Mouse (Mus musculus) liver (tissue): ENCODE measurements around the gene Elovl5.

ENCODE experiments used
- DNase-seq: peaks from one replicate; pipeline ENCODE4 v3.0.0-alpha.2; 2020; ENCODE audit warnings: mixed read lengths

Gene Elovl5

GRCm38 (mm10) chr9:77929296-77929695 lies 12.1 kb downstream of the Elovl5 start:
- no peak for DNase-seq

- DNase-seq = no peak
Measured at GRCm38 (mm10) chr9:77930036-77930859, 13.1 kb downstream of the Elovl5 start.

DNA sequence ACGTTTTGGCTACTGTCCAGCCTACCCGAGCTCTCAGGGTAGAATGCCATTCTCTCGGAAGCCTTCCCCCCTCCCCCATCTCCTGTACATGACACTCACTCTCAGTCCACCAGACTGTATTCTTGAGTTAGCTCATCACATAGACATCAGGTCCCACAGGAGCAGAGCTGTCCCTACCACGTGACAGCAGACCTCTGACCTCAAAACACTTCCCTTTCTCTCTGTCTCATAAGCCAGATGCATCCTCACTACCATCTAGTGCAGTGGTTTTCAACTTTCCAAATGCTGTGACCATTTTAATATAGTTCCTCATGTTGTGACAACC lies 13.7 kb downstream of the Elovl5 start:
- no peak for DNase-seq

DNA sequence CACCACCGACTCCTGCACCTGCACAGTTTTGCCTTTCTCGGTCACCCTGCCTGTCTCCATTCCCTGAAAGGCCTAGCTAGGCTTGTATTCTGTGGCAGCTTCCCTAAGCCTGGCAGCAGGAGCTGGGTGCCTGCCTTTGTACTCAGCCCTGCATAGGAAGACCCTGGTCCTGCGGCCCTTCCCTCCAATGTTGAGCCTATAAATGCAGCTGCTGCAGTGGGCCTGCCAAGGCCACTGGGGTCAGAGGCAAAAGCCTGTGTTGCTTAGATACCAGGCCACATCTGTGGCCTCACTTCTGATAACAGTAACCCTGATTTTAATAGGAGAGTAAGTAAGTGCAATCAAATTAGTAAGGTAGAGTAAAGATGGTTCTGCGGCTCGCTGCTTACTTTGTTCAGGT lies 14.6 kb downstream of the Elovl5 start:
- DNase-seq = no peak

DNA sequence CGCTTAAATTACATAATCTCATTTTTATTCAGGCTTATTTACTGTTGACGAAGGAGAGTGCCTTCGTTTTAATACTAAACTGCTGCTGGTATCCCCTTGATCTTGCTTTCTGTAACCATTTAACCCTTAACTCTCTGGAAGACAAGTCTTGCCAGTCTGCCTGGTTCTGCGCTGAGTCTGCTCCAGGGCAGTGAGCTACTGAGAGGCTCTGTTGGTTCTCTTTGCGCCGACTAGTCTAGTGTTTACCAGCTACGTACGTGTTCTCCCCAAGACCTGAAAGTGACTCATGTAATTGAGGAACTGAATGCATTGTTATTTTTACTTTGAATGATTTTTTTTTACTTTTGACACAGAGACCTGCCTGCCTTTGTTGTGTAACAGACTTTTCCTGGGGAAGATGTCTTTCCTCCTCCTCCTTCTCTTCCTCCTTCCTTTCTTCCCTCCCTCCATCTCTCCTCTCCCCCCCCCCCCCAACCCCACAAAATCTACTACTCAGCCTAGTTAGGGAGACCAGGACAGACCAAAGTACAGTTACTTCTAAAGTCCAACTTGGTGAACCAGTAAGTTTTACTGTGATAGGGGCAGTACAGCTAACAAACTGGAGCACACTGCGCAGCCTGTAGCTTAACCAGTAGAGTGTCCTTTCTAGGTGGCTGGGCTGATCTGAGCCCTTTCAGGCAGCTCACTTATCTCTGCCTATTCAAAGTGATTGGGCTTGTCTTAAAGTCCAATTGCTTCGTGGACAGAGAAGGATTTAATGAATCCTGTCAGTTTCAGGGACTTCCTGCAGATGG lies 18.9 kb downstream of the Elovl5 start:
- no peak for DNase-seq

- no peak for DNase-seq
Measured at GRCm38 (mm10) chr9:77937875-77938274, 20.7 kb downstream of the Elovl5 start.

DNA sequence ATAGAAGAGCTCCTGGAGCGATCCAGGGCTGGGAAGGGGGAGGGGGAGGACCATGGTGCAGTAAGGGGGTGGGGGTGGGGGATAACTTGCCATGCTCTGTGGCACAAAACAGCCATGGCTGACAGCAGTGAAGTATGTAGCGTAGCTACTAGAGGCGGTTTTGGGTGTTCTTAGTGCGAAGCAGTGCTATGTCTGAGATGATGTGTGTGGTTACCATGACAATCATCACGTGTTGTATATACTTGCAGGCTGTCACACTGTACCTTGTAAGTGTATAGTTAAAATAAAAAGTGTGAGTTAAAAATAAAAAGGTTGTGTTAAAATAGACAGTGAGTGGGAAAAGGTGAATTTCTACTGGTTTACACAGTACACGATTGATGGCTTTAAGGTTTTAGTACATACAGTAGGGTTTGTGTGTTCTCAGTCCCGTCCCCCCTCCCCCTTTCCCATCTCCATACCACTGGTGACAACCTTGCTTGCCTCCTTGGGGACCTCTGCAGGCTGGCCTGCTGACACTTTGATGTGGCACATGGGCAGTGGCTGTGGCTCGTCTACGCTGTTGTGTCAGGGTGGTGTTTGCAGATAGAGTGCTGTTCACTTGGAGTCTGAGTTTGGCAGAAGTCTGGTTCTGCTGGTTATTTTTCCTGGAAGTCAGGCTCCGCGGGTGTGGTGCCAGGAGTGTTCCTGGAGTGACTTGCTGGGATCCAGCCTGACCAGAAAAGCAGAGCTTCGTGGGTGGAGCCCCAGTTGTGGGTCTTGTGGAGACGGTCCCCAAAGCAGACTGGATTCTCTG lies 21.8 kb downstream of the Elovl5 start:
- DNase-seq = no peak

GRCm38 (mm10) chr9:77939554-77939920 lies 22.4 kb downstream of the Elovl5 start:
- DNase-seq = no peak

- DNase-seq = no peak
Measured at GRCm38 (mm10) chr9:77941058-77941457, 23.9 kb downstream of the Elovl5 start.

DNA sequence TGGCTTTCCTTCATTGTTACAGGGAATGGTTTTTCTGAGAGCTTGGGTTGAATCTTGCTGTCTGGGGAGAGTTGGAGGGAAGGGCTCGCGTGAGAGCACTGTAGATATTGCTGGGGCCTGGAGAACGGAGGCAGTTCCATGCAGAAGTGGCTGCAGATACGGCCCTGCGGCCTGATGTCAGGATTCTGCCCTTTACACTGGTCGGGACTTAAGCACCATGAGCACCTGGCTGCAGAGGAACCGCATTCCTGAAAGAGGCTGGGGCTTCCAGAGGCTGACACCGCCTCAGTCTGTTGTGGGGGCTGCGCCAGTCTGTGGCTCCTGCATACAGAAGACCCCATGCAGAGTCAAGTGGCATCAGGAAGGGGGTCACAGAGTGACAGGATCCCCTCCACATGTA lies 24.7 kb downstream of the Elovl5 start:
- DNase-seq = no peak

DNA sequence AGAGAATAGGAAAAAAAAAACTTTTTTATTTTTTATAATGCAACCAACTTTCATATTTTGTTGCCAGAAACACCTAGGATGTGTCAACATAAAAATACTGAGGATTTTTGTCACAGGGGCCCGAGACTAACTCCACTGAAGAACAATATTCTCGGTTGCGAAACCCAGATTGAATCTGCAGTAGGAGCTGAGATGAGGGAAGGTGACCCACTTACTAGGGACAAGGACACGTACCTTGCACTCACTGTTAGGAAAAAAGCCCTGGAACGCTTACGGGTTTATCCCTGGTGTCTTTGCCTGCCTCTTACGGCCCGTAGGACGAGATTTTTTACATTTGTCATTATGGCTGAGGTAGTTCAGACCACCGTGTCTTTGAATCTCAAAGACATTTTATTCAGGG lies 25.2 kb downstream of the Elovl5 start:
- no peak for DNase-seq

DNA sequence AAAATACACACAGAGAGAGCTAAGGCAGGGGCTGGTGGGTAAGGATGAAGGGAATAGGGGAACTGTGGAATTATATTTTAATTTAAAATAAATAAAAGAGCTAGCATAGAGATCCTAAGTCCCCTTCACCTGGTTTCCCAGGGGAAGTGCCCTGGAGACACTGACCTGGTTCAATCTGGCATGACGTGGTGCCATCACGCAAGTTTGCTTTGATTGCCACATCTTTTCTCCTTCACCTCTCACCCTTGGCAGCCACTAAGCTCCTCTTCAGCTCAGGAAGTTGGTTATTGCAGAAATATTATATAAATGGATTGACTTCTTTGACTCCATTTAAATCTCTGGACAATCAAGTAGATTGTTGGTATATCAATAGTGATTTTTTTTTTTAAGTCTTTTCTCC lies 26.2 kb downstream of the Elovl5 start:
- no peak for DNase-seq

GRCm38 (mm10) chr9:77944195-77944594 lies 27.0 kb downstream of the Elovl5 start:
- no peak for DNase-seq

GRCm38 (mm10) chr9:77945792-77946666 lies 28.9 kb downstream of the Elovl5 start:
- DNase-seq = no peak

DNA sequence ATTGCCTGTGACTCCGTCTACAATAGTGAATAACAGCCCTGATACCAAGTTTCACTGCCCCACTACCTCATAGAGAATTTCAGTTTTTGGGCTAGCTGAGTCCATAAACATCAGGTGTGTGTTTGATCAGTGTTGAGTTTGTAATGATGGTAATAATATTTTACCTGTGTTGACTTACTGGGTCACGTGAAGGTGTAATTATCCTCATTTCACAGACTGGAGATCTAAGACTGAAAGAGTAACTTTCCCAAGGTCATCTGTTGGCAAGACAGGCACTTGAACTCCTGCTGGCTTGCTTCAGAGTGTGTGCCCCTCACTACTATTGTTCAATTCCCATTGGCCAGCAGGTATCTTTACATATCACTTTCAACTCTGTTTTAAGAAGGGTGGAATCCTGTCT lies 31.1 kb downstream of the Elovl5 start:
- DNase-seq = no peak

GRCm38 (mm10) chr9:77949753-77950268 lies 32.6 kb downstream of the Elovl5 start:
- no peak for DNase-seq

- DNase-seq = no peak
Measured at GRCm38 (mm10) chr9:77950841-77951475, 33.8 kb downstream of the Elovl5 start.

DNA sequence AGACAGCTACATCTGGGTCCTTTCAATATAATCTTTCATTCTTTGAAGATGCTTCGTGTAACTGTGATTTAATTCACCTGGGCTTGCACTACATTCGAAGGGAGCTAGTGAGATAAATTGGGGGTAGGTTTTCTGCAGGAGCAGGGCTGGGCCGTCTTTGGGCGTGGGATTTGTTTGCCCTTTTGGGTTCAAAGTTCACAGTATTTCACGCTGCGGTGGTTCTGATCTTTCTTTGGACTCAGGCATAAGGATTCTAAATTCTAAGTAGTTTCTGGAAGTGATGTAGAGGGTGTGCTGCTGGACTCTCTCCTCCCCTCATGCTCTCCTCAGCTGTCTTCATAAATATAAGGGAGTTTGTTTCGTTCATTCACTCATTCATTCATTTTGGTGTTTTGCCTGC lies 34.8 kb downstream of the Elovl5 start:
- DNase-seq = no peak

DNA sequence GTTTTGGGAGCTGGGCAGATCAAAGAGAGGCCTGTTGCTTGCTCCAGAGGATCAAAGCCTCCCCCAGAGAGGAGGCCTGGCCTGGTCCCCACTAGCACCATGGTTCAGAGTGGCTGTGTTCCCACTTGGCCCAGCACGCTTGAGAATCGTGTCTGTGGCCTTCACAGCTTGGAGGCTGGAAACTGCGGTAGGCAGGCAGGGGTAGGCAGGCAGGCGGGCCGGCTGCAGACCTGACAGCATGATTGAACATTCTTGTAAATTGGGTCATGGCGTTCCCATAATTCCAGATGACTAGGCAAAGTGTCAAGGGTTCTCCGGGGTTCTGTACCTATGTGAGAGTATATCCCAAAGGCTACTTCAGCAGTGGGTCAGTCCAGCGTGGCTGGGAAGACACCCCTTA lies 35.9 kb downstream of the Elovl5 start:
- DNase-seq = no peak

- no peak for DNase-seq
Measured at GRCm38 (mm10) chr9:77954496-77954895, 37.3 kb downstream of the Elovl5 start.

DNA sequence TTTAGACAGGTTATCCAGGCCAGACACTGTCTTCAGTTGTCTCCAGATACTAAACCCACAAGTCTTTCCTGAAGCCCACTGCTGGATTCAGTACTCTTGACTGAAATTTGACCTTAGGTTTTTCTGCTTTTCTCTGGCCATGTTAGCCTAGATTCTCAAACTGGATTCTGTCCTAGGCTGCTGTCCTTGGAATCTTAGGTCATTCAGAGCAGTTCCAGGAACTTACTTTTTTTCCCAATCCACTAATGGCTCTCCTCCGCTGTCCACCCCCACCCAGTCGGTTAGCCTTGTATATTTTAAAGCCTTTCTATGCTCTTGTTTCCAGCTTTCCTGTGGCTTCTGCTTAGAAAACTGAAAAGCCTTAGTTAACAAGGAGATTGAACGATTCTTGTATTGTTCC lies 37.8 kb downstream of the Elovl5 start:
- DNase-seq = no peak

- DNase-seq = no peak
Measured at GRCm38 (mm10) chr9:77955511-77955910, 38.3 kb downstream of the Elovl5 start.
